Mouse (Mus musculus) left cerebral cortex, adult 8-10 months (tissue): ENCODE results near the gene Thyn1. TPM values are rescaled to one million over a fixed set of nuclear protein-coding genes. Genes with fewer than 3 reads are reported as not detected.

Source experiments
- DNase-seq, 2 experiments: peaks; one replicate each; pipeline ENCODE4 v3.0.0; 2022; ENCODE audit warnings: low spot score in 2 of 2
- total RNA-seq, 4 experiments: library from RNA; stranded (reverse); gene quantifications; 2 replicates each; pipeline ENCODE4 v1.2.4; 2022

Thyn1 gene
- total RNA-seq, 4 experiments from 2014 or later = 63.5 to 66.8 (median 64.3) TPM

GRCm38 (mm10) chr9:27029828-27030762 is 30.6 kb downstream of the Thyn1 start, which contains the start of the genes Vps26b and Ncapd3:
TSS of gene Vps26b (minus strand) at chr9:27030065.
TSS of gene Ncapd3 (plus strand) at chr9:27030175.
- DNase-seq = peak; percentile 95 to 97

- DNase-seq = no peak
Observed at GRCm38 (mm10) chr9:27030763-27031100, 31.2 kb downstream of the Thyn1 start.

DNA sequence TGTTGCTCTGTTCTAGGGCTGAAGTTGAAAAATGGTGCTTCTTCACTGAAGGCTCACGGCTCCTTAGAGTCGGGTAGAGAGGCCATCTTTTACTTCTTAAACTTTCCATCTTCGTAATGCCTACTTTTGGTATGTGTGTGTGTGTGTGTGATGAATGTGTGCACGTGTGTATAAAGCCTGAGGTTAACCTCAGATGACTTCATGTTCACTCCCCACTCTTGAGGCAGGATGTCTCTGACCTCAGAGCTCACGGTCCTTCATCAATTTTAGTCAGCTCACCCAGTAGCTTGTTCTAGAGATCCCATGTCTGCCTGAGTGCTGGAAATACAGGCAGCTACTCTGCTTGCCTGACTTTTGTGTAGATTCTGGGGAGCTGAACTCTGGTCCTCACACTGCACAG is 44.4 kb downstream of the Thyn1 start:
- DNase-seq = no peak

- DNase-seq = no peak
Observed at GRCm38 (mm10) chr9:27049492-27049891, 50.0 kb downstream of the Thyn1 start.

Other genes with a start within 250 kb of the Thyn1 start
- gene Glb1l2, start 193.2 kb upstream of the Thyn1 start, total RNA-seq = under 1 TPM; 0.20 to 0.95 (median 0.42) TPM
- not detected for gene Glb1l3, start 138.8 kb upstream of the Thyn1 start, total RNA-seq
- not detected for gene Gm1110, start 76.6 kb upstream of the Thyn1 start, total RNA-seq
- 10 to 100 TPM; 27.7 to 39.5 (median 38.0) TPM for gene Acad8, start 144 bp upstream of the Thyn1 start, total RNA-seq
- 100 to 1,000 TPM in 2 of 4 experiments, 10 to 100 TPM in 2; 91.6 to 107 (median 97.7) TPM for gene Vps26b, start 30.4 kb downstream of the Thyn1 start, total RNA-seq
- 10 to 100 TPM; 19.1 to 21.7 (median 19.4) TPM for gene Ncapd3, start 30.5 kb downstream of the Thyn1 start, total RNA-seq
- gene Jam3, start 155.7 kb downstream of the Thyn1 start, total RNA-seq = 10 to 100 TPM; 34.7 to 44.4 (median 38.4) TPM